Mouse (Mus musculus) right cerebral cortex, adult 18-20 months (tissue): ENCODE measurements around the gene Asna1.

Experiments
- DNase-seq: peaks from one replicate; pipeline ENCODE4 v3.0.0; 2022; ENCODE audit warnings: mixed read lengths

The Asna1 gene

DNA sequence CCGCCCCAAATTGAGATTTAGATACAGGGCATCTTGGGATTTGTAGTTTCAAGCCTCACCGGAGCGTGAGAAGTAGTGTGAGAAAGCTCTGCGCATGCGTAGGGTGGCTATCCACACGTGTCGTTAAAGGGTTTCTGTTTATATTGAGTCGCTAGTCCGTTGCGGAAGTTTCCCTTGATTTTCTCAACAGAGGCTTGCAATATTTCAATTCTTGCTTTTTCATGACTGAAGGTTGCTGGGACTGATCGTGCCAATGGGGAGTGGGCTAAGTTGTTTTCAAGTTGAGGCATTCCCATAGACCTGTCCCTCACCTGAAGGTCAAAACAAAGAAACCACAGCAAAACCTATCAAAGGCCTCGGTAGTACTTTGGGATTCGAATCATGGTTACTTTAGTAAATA, 9.7 kb upstream of the Asna1 start:
- peak; percentile 70 for DNase-seq

- DNase-seq: no peak
These were observed 8.8 kb upstream of the Asna1 start for GRCm38 (mm10) chr8:85033867-85034266.

GRCm38 (mm10) chr8:85032622-85033311, 7.7 kb upstream of the Asna1 start:
- DNase-seq: no peak

GRCm38 (mm10) chr8:85029271-85029670, 4.2 kb upstream of the Asna1 start:
- DNase-seq: no peak

GRCm38 (mm10) chr8:85027922-85028321, 2.8 kb upstream of the Asna1 start:
- DNase-seq: no peak

DNA sequence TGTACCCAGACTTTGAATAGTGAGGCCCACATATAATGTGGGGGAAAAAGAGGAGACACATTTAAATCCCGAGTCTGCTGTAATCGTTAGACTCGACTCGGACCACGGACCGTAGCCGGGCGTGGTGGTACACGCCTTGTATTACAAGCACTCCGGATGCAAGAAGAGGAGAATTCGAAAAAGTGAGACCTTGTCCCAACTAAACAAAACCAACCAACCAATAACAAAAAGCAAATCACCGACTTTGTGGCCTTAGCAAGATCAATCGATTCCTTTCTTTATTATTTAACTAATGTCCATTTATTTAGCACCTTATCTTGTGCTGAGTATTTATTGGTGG, 2.4 kb upstream of the Asna1 start:
- no peak for DNase-seq

DNA sequence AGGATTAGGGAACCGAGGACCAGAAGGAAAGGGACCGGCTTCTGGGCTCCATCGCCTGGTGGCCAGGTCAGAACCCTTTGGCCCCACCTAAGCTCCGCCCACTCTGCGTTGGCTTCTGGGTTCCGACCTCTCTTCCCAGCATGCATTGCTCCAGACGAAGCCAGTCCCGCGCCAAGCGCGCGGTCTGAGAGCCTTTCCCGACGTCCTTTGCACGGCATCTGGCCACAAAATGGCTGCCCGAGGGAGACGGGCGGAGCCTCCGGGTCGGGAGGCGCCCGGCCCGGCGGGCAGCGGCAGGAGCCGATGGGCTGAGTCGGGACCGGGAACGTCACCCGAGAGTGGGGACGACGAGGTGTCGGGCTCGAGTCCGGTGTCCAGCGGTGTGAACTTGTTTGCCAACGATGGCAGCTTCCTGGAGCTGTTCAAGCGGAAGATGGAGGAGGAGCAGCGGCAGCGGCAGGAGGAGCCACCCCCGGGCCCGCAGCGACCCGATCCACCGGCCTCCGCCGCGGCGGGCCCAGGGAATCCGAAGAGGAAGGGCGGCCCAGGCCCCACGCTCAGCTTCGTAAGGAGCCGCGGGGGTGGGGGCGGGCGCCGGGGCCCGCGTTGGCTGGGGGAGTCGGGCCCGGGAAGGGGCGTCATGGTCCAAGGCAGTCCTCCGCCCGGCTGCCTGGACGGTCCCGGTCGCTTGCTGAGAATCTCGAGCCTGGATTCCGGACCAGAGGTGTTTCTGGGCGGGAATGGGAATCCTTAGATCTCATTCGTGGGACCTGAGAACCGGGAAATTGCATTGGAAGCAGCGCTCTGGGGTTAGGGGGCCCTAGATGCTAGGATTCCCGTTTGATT, 1.8 kb upstream of the Asna1 start, which contains the start of gene Trir:
Trir (plus strand) TSS at position 154 of the 846 bp plus-strand sequence.
- DNase-seq: peak; percentile 96

GRCm38 (mm10) chr8:85023846-85024245, 1.2 kb downstream of the Asna1 start:
- no peak for DNase-seq

DNA sequence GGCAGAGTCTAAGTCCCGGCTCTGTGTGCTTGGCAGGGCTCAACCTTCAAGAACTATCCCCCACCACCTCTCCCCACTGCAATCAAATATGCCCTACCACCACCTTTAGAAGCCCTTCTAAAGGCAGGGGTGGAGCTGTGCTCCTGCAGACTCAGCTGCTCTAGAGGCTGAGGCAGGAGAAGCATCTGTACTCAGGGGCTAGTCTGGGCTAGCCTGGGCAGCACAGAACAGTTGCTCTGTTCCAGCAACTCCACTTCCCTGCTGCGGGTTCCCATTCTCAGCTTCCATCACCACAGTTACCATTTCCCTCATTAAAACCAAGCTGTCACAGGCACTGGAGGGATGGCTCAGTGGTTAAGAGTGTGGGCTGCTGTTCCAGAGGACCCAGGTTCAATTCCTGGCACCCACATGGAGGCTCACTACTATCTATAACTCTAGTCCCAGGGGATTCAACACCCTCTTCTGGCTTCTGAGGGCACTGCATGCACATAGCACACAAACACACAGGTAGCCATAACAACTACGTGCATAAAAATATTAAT, 3.5 kb downstream of the Asna1 start:
- no peak for DNase-seq

GRCm38 (mm10) chr8:85017209-85017608, 7.9 kb downstream of the Asna1 start:
- DNase-seq: no peak

- no peak for DNase-seq
These were observed 8.4 kb downstream of the Asna1 start for GRCm38 (mm10) chr8:85016724-85017123.

- DNase-seq: no peak
These were observed 10.7 kb downstream of the Asna1 start, which contains the start of gene Best2 for GRCm38 (mm10) chr8:85014431-85014830. Gene Best2, minus strand, starts transcription at chr8:85014531.

GRCm38 (mm10) chr8:85013230-85013840, 11.7 kb downstream of the Asna1 start:
- peak; percentile 82 for DNase-seq

GRCm38 (mm10) chr8:85011242-85011641, 13.8 kb downstream of the Asna1 start:
- DNase-seq: no peak

DNA sequence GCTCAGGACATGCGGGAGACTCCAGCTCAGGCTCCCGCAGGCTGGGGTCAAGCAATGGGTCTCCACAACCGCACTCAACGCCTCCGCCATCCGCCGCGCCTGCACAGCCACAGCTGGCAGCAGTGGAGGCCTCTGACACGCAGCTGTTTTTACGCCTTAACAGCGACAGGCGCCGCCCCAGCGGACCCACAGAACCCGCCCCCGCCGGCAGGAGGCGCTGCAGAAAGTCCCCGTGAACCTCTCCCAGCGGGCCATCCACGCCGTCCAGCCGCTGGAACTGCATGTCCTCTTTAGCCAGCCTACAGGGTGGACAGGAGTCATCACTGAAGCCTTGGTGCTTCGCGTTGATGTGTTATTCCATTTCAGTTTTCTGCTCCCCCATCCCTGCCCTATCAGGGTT, 17.4 kb downstream of the Asna1 start:
- DNase-seq: no peak

- DNase-seq: peak; percentile 93
These were observed 27.3 kb downstream of the Asna1 start for GRCm38 (mm10) chr8:84997649-84998295.

DNA sequence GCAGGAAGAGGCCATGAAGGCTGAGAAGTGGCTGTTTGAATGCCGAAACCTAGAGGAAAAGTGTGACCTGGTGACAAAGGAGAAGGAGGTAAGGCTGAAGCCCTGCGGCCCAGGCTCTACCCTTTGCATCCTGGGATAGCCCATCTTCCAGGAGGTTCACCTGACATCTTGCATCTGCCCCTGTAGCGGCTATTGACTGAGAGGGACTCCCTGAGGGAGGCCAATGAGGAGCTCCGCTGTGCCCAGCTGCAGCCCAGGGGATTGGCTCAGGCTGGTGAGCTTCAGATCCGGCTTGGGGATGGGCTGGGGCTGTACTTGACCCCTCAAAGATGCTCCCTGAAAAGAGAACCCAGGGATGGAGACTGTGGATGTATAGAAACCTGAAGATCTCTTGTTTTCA, 28.1 kb downstream of the Asna1 start:
- DNase-seq: no peak

DNA sequence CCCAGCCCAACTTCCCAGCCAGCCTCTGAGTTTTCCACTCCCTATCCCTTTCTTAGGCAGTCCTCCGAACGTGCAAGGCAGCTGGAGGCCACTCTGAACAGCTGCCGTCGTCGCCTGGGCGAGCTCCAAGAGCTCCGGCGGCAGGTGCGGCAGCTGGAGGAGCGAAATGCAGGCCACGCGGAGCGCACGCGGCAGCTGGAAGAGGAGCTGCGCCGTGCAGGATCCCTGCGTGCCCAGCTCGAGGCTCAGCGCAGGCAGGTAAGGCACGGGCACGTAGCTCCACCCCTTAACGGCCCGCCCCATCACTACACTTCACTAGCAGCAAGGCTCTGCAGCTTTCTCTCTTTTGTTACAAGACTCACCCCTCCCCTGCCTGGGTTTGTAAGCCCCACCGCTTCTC, 29.4 kb downstream of the Asna1 start:
- no peak for DNase-seq

DNA sequence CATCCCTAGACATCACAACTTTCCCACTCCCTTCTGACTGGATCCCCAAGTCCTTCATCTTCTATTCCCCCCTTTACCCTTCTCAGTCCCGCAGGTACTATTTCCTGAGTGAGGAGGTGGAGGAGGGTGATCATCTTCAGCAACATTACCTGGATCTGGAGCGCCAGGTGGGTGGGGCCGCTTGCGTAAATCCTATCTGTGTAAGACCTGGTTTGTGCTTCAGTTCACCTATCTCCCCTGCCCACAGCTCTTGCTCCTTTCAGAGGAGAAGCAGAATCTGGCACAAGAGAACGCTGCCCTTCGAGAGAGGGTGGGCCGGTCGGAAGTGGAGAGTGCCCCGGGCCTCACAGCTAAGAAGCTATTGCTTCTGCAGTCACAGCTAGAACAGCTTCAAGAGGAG, 30.7 kb downstream of the Asna1 start:
- no peak for DNase-seq

GRCm38 (mm10) chr8:84990836-84991235, 34.2 kb downstream of the Asna1 start:
- no peak for DNase-seq

- DNase-seq: peak; percentile 96
These were observed 34.7 kb downstream of the Asna1 start, which contains the start of gene Hook2 for GRCm38 (mm10) chr8:84990349-84990748. Gene Hook2, plus strand, starts transcription at chr8:84990603.

GRCm38 (mm10) chr8:84989810-84990209, 35.3 kb downstream of the Asna1 start:
- peak; percentile 90 for DNase-seq

DNA sequence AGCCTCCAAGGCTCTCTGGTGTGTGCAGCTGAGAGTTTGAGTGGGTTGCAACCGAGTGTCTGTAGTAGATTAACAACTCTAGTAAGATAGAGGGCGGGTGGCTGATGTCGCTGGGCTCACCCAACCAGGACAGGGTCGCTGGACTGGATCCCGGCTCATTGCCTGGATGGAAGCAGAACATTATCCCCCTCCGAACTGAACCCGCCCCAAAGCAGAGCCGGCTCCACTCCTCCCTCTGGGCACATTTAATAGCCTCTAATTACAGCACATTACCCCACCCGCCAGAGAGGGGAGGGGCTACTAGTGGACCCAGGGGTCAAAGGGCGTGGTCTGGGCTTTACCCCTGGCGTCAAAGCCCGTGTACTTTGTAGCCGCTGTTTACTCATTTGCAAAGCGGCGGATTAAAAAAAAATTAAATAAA, 35.8 kb downstream of the Asna1 start:
- no peak for DNase-seq
